Mouse (Mus musculus): Measurements from ENCODE around the gene Gm43951.
"Not testable (repeated sequence)": the region's sequence is repeated elsewhere in the genome, so short reads cannot be mapped to it uniquely, and the experiment has no call there.

The Gm43951 gene

DNA sequence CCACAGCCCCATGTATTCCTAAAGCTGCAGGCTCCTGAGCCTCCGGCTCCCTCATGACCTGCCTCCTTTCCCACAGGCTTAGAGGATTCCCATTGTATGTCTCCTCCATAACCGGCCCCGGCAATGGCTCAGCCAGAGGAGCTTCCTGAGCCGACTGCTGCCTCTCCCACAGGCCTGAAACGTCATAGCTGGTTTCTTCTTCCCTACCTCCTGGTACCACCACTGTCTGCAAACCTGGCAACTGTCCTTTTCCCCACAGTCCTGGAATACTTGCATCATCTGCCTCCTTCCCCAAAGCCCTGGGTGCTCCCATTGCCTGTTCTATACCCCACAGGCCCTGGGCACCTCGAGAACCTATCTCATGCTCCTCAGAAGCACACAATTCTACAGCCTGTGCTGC, 1.4 kb downstream of the Gm43951 start:
- no peak for DNase-seq (ENCODE audit: low read depth in 1 of 2, low spot score in 2 of 2)

DNA sequence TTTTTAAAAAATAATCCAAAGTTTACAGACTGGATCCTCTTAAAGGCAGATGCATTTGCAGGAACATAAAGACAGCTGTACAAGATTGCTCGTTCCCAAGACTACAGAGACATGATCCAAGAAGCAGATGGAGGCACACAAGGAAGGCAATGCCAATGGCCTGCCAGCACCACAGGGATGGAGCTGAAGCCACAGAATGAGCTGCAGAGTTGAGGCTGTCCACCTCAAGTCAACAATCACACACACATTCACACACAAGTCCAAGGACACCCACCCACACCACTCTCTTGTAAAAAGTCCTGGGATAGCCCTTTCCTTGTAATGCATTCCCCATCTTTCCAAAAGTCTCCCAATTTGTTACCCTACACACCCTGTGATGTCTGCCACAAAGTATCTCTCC, 3.2 kb downstream of the Gm43951 start:
- DNase-seq (ENCODE audit: low read depth in 1 of 2, low spot score in 2 of 2) = no peak

DNA sequence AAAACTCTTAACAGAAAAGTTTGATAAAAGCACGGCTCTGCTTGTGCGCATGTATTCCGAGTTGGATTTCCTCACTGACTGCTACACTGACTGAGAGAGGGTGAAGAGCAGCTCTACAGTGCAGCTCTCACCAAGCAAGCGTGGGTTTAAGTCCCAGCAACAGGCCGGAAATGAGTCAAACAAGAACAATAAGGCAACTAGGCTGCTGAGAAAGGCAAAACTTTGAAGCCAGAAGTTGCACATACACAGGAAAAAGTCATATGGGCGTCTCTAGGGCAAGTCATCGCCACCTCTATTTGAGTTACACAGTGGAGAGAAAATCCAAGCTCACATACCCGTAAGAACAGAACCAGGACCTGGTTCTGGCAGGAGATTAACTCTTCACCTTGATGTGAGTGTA, 10.1 kb downstream of the Gm43951 start:
- DNase-seq (ENCODE audit: low read depth in 1 of 2, low spot score in 2 of 2) = no peak

DNA sequence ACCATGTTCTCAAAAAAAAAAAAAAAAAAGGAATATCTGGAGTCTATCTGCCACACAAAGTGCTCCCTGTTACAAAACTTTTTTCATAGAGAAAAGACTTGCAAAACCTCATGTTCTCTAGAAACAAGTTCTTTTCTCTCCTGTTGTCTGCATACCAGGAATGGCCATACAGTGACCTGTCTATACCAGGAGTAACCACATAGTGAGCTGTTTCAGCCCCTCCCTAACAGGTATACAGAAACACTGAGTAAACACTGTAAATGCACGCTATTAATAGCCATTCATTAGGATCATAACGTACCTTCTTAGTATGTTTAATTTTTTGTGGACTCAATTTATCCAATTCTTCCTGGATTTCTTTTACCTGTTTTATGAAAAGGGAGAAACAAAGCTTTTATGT, 12.4 kb downstream of the Gm43951 start:
- DNase-seq (ENCODE audit: low read depth in 1 of 2, low spot score in 2 of 2) = no peak

DNA sequence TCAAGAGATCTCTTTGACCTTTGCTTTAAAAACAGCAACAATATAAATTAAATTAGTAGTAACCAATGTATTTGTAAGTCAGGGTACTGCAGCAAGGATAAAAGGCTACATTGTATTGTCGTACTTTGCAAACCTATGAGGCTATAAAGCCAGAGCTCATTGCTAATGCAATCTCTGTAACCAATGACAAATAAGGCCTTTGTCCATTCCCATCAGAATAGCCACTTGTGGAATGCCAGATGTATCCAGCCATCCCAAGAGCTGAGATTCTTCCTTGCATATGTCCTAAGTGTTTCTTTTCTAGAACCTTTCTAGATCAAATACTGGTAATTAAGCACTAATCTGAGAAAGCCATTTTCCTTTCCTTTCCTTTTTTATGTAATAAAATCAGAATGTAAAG, 15.8 kb downstream of the Gm43951 start:
- DNase-seq (ENCODE audit: low read depth in 1 of 2, low spot score in 2 of 2) = no peak

DNA sequence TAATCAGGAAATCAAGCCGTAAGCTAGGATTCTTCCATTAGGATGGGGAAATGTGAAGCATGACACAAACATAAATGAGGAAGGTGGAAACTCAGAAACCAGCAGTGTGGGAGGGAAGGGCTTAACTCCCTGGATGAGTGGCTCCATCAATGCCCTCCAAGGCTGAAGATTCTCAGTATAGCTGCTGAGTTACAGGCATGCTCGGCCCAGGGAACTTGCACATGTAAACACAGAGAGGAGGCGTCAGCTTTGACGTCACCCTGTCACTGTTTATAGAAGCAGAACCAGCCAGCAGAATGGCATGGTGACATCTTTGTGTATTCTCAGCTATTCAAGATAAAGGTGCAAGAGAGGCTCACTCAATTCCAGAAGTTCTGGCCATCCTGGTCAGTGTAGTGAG, 22.4 kb downstream of the Gm43951 start:
- DNase-seq (ENCODE audit: low read depth in 1 of 2, low spot score in 2 of 2) = no peak

DNA sequence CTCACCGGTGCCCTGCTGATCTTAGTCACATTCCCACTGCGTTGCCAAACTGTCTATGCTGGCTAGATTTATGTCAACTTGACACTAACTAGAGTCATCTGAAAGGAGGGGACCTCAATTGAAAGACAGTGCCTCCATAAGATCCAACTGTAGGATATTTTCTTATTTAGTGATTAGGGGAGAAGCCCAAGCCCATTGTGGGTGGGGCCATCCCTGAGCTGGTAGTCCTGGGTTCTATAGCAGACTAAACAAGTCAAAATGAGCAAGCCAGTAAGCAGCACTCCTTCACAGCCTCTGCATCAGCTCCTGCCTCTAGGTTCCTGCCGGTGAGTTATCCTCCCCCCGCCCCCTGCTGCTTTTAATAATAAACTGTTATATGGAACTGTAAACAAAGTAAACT, 25.5 kb downstream of the Gm43951 start:
- DNase-seq (ENCODE audit: low read depth in 1 of 2, low spot score in 2 of 2) = no peak

DNA sequence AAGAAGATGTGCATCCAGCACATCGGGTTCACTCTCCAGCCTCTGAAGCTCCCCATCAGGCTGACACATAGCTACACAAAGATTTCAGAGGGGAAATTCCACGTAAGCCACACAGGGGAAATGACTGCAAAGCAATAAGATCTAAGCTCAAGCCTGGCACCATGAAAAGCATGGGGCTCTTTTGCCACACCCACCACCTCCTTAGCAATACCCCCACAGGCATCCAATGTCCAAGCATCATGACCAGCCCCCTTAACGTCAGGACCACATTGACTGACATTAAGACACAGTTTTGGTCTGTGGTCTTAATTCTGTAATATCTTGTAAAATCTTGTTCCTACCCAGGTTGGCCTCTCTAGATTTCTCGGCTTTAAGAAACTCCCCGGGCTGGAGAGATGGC, 26.1 kb downstream of the Gm43951 start:
- no peak for DNase-seq (ENCODE audit: low read depth in 1 of 2, low spot score in 2 of 2)

DNA sequence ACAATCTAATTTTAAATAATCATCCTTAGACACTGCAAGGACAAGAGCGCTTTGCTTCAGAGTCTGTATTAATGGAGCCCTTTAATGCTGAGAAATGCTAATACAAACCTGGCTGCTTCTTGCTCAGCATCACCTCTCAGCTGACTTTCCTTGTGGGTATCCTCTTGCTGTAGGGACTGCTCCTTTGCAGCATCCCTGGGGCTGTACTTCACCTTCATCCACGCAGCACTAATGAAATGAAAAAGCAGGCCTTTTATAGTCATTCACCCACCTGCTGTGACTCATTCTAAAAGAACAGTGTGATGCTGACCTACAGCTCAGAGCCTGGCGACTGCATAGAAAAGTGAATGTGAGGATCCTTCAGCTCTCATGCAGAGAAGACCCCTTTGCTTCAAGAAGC, 30.1 kb downstream of the Gm43951 start:
- no peak for DNase-seq (ENCODE audit: low read depth in 1 of 2, low spot score in 2 of 2)

DNA sequence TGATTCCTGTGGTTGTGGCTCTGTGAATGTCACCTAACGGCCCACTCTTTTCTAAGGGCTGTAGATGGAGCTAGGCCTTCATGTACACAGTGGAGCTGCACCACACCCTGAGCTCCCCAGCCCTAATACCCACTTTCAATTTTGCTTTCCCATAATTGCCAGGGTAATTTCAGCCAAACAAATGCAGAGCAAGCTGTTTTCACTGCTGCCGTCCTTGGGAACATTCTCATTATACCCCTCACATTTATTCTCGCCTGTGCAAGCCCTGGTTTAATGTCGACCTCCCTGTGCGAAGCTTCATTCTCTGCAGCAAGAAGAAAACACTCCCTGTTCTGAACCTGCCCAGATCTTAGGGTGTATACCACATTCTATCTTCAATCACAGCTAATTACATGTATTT, 30.7 kb downstream of the Gm43951 start:
- no peak for DNase-seq (ENCODE audit: low read depth in 1 of 2, low spot score in 2 of 2)

DNA sequence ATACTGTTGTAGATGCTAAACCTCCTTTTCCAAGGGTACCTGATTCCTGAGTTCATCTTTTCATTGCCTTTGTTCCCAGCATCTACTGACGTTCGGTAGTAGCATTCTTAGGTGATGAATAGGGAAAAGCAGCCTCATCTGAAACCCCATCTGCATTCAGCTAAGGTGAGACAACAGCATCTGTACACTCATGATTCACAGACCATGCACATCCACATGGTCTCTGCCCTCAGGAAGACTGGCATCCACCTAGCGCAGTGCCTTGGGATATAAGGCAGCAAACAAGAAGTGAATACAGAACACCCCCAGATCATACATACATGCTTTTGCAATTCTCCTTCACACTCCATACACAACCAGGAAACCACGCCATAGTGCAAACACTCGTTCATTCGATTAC, 31.9 kb downstream of the Gm43951 start:
- no peak for DNase-seq (ENCODE audit: low read depth in 1 of 2, low spot score in 2 of 2)

DNA sequence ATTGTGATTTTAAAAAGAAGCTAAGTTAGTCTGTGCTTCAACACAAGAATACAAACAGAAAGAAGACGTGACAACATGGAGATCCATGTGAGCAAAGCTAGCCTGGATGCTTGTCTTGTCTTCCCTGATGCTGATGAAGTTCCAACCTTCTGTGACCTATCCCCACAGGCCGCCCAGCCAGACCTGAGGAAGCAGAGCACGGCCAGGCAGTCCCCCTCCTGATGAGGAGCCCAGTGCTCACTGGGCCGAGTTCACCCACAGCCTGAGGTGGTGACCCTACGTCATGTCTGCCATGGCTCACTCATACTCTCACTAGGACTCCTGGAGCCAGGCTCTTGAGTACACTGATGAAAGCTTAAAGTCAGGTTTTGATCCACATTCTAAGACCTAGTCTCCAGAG, 33.1 kb downstream of the Gm43951 start:
- no peak for DNase-seq (ENCODE audit: low read depth in 1 of 2, low spot score in 2 of 2)

DNA sequence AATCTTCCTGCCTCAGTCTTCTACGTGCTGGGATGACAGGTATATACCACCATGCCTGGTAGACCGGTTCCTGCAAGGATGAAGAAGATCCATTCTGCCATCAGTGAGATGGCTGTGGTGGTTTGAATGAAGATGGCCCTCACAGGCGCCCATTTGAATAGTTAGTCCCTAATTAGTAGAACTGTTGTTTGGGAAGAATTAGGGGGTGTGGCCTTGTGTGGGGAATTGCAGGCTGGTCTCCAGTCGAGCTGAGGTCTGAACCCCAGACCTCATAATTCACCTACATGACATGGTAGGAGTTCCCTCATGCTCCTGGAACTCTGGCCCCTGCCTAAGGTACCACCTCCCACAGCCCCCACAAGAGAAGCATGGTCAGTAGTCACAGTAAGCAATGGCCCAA, 34.7 kb downstream of the Gm43951 start:
- not testable (repeated sequence) for DNase-seq (ENCODE audit: low read depth in 1 of 2, low spot score in 2 of 2)

DNA sequence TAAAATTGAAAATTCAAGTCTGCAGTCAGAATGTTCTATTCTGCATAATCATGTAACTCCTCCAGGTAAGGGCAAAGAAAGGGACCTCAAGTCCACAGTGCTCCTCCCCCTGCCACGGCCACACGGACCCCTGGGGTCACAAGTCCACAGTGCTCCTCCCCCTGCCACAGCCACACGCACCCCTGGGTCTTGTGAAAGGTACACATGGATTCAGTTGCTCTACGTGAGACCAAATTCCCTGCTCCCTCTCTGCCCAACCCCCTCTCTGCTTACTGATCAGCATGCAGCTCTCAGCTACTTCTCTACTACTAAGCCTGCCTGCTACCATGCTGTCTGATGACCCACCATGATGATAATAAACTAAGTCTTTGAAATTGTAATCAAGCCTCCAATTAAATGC, 36.8 kb downstream of the Gm43951 start:
- DNase-seq (ENCODE audit: low read depth in 1 of 2, low spot score in 2 of 2) = no peak

DNA sequence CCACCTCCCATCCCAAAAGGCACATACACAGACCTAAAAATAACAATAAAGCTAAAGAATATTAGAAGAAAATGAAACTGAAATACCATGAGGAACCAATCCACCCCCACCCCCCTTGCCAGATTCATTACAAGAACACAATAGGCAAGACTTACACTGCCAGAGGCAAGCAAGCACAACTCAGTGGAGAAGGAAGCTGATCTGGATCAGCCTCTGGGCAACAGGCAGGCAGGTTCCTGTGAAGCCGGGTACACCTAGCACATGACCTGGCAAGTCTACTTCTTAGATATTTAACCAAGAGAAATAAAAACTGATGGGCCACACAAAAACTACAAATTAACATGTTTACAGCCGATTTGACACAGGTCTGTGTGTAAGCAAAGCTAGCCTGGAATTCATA, 43.4 kb downstream of the Gm43951 start:
- no peak for DNase-seq (ENCODE audit: low read depth in 1 of 2, low spot score in 2 of 2)

DNA sequence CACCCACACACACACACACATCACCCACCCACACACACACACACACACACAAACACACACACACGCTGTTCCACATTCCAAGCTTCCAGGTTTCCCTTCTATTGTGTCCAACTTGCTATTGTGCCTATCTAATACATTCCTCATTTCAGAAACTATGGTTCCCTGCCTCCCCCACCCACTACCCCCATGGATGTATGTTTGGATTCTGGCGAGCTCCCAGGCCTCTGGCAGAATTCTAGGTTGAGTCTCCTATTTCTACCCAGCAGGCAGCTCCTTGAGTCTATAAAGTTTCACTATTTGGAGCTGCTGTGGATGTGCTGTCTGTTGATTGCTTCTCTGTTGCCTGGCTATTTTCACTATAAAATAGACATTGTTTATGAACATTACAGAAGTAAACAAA, 50.0 kb downstream of the Gm43951 start:
- no peak for DNase-seq (ENCODE audit: low read depth in 1 of 2, low spot score in 2 of 2)

DNA sequence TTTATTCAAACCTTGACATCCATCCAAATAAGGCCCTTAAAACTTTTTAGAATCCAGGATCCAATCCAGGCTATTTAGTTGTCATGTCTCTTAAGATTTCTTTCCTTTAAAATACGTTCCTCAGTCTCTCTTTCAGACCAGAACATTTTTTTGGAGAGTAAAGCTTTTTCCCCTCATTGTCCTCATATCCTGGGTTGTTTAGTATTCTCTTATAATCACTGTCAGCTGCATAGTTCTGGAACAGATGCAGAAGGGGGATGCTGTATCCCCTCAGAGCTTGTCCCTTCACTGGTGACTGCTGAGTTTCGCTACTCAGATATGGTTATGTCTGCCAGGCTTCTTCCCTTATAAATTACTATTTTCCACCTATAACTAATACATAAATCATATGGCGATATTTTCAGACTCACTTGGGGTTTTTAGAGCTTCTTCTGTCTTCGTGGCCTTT, 50.6 kb downstream of the Gm43951 start:
- no peak for DNase-seq (ENCODE audit: low read depth in 1 of 2, low spot score in 2 of 2)

DNA sequence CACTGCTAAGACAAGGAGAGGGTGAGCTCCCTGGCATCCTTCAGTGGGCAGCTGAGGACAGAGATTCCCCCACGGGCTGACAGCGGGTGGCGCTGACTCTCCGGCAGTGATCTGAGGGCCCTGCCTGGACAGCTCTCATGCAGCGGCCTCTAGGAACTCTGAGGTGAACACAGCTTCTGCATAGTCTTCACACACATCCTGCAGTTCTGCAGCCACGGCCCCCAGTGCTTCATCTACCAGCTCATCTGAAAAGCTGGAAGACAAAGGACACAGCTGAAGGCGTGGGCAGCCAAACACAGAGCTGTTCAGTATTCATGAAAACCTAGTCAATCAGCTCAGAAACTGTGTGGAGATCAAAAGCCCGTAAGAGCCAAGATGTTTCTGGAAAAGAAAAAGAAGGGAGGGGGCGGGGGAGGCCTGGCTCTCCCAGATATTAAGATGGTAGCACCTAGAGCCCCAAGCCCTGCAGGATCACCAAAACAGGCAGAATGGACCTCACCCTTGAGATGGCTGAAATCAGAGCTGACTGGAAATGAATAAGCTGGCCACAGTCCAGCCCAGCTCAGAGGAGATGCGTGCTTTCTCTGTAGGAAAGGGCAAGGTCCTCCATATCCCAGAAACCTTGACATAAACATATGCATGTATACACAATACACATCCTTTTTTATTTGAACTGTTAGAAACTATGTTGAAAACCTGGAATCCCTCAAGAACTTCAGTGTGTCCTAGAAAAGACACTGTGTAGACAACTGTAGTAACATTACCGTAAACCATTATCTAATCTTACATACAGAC, 51.3 kb downstream of the Gm43951 start:
- no peak for DNase-seq (ENCODE audit: low read depth in 1 of 2, low spot score in 2 of 2)

Data from monocyte, adult 2 months (primary cell).